Mouse (Mus musculus) hindbrain, embryonic 11.5 days (tissue): ENCODE measurements around the gene Gfra1. TPM values are rescaled to one million over a fixed set of nuclear protein-coding genes. Genes with fewer than 3 reads are reported as not detected.

Experiments used
- ATAC-seq: fragments of 200-750 bp; cut with Nextera tagmentation; 2 replicates; pipeline ENCODE4 v1.8.0; 2017; ENCODE audit warnings: mild to moderate bottlenecking, moderate TSS enrichment, moderate library complexity; ENCODE audit not compliant: low FRiP score
- DNase-seq: peaks from one replicate; pipeline ENCODE4 v3.0.0-alpha.2; 2015; ENCODE audit warnings: low spot score
- H3K27ac ChIP-seq: fragments of 300-500 bp; sonication (generic); 2 replicates; pipeline ENCODE4 v1.5.1; 2014; ENCODE audit warnings: mild to moderate bottlenecking, low read depth, low read length
- H3K27me3 ChIP-seq: fragments of 300-500 bp; sonication (generic); 2 replicates; pipeline ENCODE4 v1.6.1; 2014; ENCODE audit warnings: mild to moderate bottlenecking, low read length, moderate library complexity, mixed read lengths; ENCODE audit not compliant: control insufficient read depth, insufficient read depth
- H3K36me3 ChIP-seq: fragments of 300-500 bp; sonication (generic); 2 replicates; pipeline ENCODE4 v1.6.1; 2014; ENCODE audit warnings: mild to moderate bottlenecking, low read length, moderate library complexity, mixed read lengths; ENCODE audit not compliant: control insufficient read depth, insufficient read depth
- H3K4me1 ChIP-seq: fragments of 300-500 bp; sonication (generic); replicated peaks from 2 replicates; pipeline ENCODE4 v1.6.1; 2014; ENCODE audit warnings: low read length, mixed read lengths; ENCODE audit not compliant: control insufficient read depth, insufficient read depth
- H3K4me2 ChIP-seq: fragments of 300-500 bp; sonication (generic); replicated peaks from 2 replicates; pipeline ENCODE4 v1.6.1; 2014; ENCODE audit warnings: mild to moderate bottlenecking, low read depth, low read length
- H3K4me3 ChIP-seq: fragments of 300-500 bp; sonication (generic); 2 replicates; pipeline ENCODE4 v1.5.1; 2014; ENCODE audit warnings: low read depth, low read length
- H3K9ac ChIP-seq: fragments of 300-500 bp; sonication (generic); 2 replicates; pipeline ENCODE4 v1.6.1; 2014; ENCODE audit warnings: low read depth, low read length
- H3K9me3 ChIP-seq: fragments of 300-500 bp; sonication (generic); 2 replicates; pipeline ENCODE4 v1.6.1; 2016; ENCODE audit warnings: low read length; ENCODE audit not compliant: control insufficient read depth
- WGBS: fragments of 180-500 bp; shearing (Covaris S2); extraction: QIAGEN DNeasy Blood & Tissue Kit; methylation state at CpG from one replicate; pipeline ENCODE4 v1.1.7; 2014; 5-methylcytosine and 5-hydroxymethylcytosine counted together
- polyA plus RNA-seq: library from polyadenylated mRNA; unstranded; fragments of >200 nt; fragmentation: Nextera tagmentation; extraction: Ambion mirVana; gene quantifications from 2 replicates; pipeline ENCODE4 v1.2.1, GENCODE M21; 2014

Gfra1 gene
- polyA plus RNA-seq, 1 experiment from 2014 or later: 30.6 TPM

- Histone ChIP-seq H3K9ac (no peak overlapping the region), H3K9me3 (no peaks in the 10 kb centered on the region), H3K4me1 (no peaks in the 10 kb centered on the region), H3K27me3 (no peaks in the 10 kb centered on the region), H3K27ac (no peak overlapping the region), H3K4me3 (no peak overlapping the region), H3K36me3 (no peaks in the 10 kb centered on the region), H3K4me2 (no peak overlapping the region)
- no peak for ATAC-seq
- no peak for DNase-seq
- WGBS: 90% methylated on average over 7 of the region's 7 CpGs
Measured at GRCm38 (mm10) chr19:58255394-58255793, 200.3 kb downstream of the Gfra1 start.

- H3K4me2 ChIP-seq: no peak overlapping the region
- H3K4me1 ChIP-seq: no peaks in the 10 kb centered on the region
- H3K36me3 ChIP-seq: no peaks in the 10 kb centered on the region
- H3K27ac ChIP-seq: no peak overlapping the region
- H3K9ac ChIP-seq: no peak overlapping the region
- ATAC-seq: no peak
- no peaks in the 10 kb centered on the region for H3K9me3 ChIP-seq
- DNase-seq: no peak
- WGBS: 77% methylated on average over 3 of the region's 3 CpGs
- H3K4me3 ChIP-seq: no peak overlapping the region
- no peaks in the 10 kb centered on the region for H3K27me3 ChIP-seq
Measured at GRCm38 (mm10) chr19:58254172-58254571, 201.5 kb downstream of the Gfra1 start.

- DNase-seq: no peak
- ATAC-seq: no peak
- H3K9ac ChIP-seq: no peak overlapping the region
- no peaks in the 10 kb centered on the region for H3K27me3 ChIP-seq
- 88% methylated on average over 4 of the region's 4 CpGs for WGBS
- H3K27ac ChIP-seq: no peak overlapping the region
- no peaks in the 10 kb centered on the region for H3K36me3 ChIP-seq
- H3K9me3 ChIP-seq: no peaks in the 10 kb centered on the region
- no peak overlapping the region for H3K4me3 ChIP-seq
- H3K4me1 ChIP-seq: no peaks in the 10 kb centered on the region
- H3K4me2 ChIP-seq: no peak overlapping the region
Measured at GRCm38 (mm10) chr19:58251698-58252097, 204.0 kb downstream of the Gfra1 start.

GRCm38 (mm10) chr19:58251095-58251494 is 204.6 kb downstream of the Gfra1 start:
- no peaks in the 10 kb centered on the region for H3K27me3 ChIP-seq

GRCm38 (mm10) chr19:58250237-58250636 is 205.5 kb downstream of the Gfra1 start:
- no peak overlapping the region for H3K27ac ChIP-seq
- H3K4me3 ChIP-seq: no peak overlapping the region
- H3K9ac ChIP-seq: no peak overlapping the region
- no peaks in the 10 kb centered on the region for H3K36me3 ChIP-seq
- no peaks in the 10 kb centered on the region for H3K9me3 ChIP-seq
- WGBS: 88% methylated on average over 8 of the region's 8 CpGs
- H3K4me2 ChIP-seq: no peak overlapping the region
- DNase-seq: no peak
- ATAC-seq: no peak
- no peaks in the 10 kb centered on the region for H3K4me1 ChIP-seq
- no peaks in the 10 kb centered on the region for H3K27me3 ChIP-seq

More at GRCm38 (mm10) chr19:58251095-58251494, 204.6 kb downstream of the Gfra1 start:
- ATAC-seq (no peak), DNase-seq (no peak)
- Histone ChIP-seq H3K27ac (no peak overlapping the region), H3K4me2 (no peak overlapping the region), H3K4me1 (no peaks in the 10 kb centered on the region), H3K9ac (no peak overlapping the region), H3K9me3 (no peaks in the 10 kb centered on the region), H3K36me3 (no peaks in the 10 kb centered on the region), H3K4me3 (no peak overlapping the region)
- WGBS: 79% methylated on average over 6 of the region's 6 CpGs

- Histone ChIP-seq H3K27me3 (no peaks in the 10 kb centered on the region), H3K27ac (no peak overlapping the region), H3K9ac (no peak overlapping the region), H3K4me3 (no peak overlapping the region), H3K9me3 (no peaks in the 10 kb centered on the region), H3K4me1 (no peaks in the 10 kb centered on the region), H3K4me2 (no peak overlapping the region), H3K36me3 (no peaks in the 10 kb centered on the region)
- ATAC-seq: no peak
- DNase-seq: no peak
- 66% methylated on average over 4 of the region's 4 CpGs for WGBS
Measured at GRCm38 (mm10) chr19:58244148-58244547, 211.6 kb downstream of the Gfra1 start.

GRCm38 (mm10) chr19:58243604-58244003 is 212.1 kb downstream of the Gfra1 start:
- H3K27me3 ChIP-seq: no peaks in the 10 kb centered on the region
- no peaks in the 10 kb centered on the region for H3K9me3 ChIP-seq
- no peak for DNase-seq
- no peak overlapping the region for H3K4me2 ChIP-seq
- H3K4me1 ChIP-seq: no peaks in the 10 kb centered on the region; the same call in 1 of the 2 replicates
- 78% methylated on average over 1 of the region's 1 CpGs for WGBS
- H3K27ac ChIP-seq: no peak overlapping the region
- H3K4me3 ChIP-seq: no peak overlapping the region
- no peaks in the 10 kb centered on the region for H3K36me3 ChIP-seq
- H3K9ac ChIP-seq: no peak overlapping the region
- ATAC-seq: no peak

- Histone ChIP-seq H3K27ac (no peak overlapping the region), H3K4me1 (no peaks in the 10 kb centered on the region; the same call in 1 of the 2 replicates), H3K27me3 (no peaks in the 10 kb centered on the region), H3K4me3 (no peak overlapping the region), H3K9ac (no peak overlapping the region), H3K4me2 (no peak overlapping the region), H3K36me3 (no peaks in the 10 kb centered on the region), H3K9me3 (no peaks in the 10 kb centered on the region)
- no peak for ATAC-seq
- 83% methylated on average over 8 of the region's 8 CpGs for WGBS
- DNase-seq: no peak
Measured at GRCm38 (mm10) chr19:58238325-58238724, 217.4 kb downstream of the Gfra1 start.

- no peak for ATAC-seq
- H3K27ac ChIP-seq: no peak overlapping the region
- H3K4me1 ChIP-seq: no peaks in the 10 kb centered on the region
- H3K9ac ChIP-seq: no peak overlapping the region
- DNase-seq: no peak
- no peaks in the 10 kb centered on the region for H3K9me3 ChIP-seq
- WGBS: 73% methylated on average over 9 of the region's 9 CpGs
- H3K27me3 ChIP-seq: no peaks in the 10 kb centered on the region
- H3K4me3 ChIP-seq: no peak overlapping the region
- H3K4me2 ChIP-seq: no peak overlapping the region
- no peaks in the 10 kb centered on the region for H3K36me3 ChIP-seq
Measured at GRCm38 (mm10) chr19:58227725-58228124, 228.0 kb downstream of the Gfra1 start.
